Mouse (Mus musculus) mesoderm, embryonic 11.5 days (tissue): ENCODE results near the gene Tango2.

ENCODE experiments used
- DNase-seq: peaks from one replicate; pipeline ENCODE4 v3.0.0-alpha.2; 2012; ENCODE audit warnings: low read depth, low spot score

Tango2 gene

GRCm38 (mm10) chr16:18347931-18348600 lies at the start of gene Tango2, which contains the start of gene Arvcf:
Tango2 (minus strand) TSS chr16:18348103.
Arvcf (plus strand) TSS chr16:18348182.
- DNase-seq: peak; percentile 93

DNA sequence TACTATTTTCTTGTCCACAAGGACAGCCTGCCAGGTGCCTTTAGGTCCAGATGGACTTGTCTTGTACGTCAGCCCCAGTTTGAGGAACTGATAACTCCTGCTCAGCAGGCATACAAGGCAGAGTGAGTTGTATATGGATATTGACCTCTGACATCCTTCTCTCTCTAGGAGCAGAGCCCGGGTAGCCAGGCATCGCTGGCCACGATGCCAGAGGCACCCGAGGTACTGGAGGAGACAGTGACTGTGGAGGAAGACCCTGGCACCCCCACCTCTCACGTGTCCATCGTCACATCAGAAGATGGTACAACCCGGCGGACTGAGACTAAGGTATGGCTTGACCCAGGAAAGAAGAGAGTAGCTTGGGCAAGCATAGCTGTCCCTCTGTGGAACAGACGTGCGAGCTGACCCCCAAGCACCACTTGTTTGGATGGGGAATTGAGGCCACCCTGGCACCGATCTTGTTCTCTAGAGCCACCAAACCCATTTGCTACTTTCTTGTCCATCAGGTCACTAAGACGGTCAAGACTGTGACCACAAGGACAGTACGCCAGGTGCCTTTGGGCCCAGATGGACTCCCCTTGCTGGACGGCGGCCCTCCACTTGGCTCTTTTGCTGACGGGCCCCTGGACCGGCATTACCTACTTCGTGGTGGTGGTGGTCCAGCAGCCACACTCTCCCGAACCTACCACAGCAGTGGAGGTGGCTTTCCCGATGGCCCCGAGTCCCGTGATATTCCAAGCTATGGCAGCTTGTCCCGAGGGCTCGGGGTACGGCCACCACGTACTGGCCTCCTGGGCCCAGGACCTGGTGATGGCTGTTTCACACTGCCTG lies 49.1 kb upstream of the Tango2 start:
- no peak for DNase-seq

DNA sequence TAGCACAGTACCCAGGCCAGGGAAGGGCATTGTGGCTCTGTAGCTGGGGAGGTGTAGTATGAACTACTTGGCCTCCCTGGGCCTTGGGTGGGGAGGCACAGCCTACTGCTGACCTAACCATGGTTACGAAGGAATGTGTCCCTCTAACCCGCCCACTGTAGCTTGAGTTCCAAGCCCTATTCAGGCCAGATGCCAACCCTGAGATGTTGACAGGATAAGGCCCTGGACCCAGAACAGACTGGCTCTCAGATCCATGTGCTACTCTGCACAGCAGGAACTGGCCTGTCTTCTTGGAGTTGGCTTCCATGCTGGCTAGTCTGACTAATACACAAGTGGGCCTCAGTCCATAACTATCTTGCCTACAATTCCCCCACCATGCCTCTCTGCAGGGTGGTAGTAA lies 48.3 kb upstream of the Tango2 start:
- no peak for DNase-seq

- DNase-seq: no peak
These were observed 47.7 kb upstream of the Tango2 start for GRCm38 (mm10) chr16:18395620-18396036.

- no peak for DNase-seq
These were observed 47.1 kb upstream of the Tango2 start for GRCm38 (mm10) chr16:18394777-18395619.

DNA sequence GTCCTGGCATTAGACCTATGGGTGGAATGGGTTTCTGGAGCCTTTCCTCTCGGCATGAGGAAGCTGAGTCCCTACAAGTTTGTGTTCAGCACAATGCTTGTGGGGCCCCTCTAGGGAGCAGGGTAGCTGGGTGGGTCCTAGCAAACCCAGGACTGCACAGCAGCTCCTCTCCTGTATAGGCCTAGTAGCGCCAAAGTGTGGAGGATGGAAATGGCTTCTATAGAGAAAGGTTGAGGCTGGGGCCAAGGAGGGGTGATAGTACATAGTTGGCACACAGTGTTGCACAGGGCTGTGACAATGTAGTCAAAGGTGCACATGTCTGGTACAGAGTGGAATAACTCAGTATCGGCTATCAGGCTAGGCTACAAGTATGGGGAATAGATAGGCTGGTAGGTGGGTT lies 46.2 kb upstream of the Tango2 start:
- no peak for DNase-seq

DNA sequence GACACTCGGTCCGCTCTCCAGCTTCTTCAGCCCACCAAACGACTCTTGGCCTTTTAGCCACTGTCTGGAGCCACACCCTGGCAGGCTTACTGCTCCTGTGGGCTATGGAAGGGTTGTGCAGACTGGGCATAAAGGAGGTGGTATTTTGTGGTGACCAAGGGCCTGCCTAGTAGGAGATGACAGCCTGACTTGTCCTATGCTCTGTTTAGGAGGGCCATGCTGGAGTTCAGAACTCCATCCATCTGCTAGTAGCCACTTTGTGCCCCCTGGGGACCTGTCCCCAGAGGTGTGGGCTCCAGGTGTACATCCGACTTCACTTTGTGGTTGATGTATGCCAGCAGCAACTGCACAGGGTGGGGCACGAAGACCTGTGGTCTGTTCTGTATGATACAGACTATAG lies 45.7 kb upstream of the Tango2 start:
- DNase-seq: no peak

DNA sequence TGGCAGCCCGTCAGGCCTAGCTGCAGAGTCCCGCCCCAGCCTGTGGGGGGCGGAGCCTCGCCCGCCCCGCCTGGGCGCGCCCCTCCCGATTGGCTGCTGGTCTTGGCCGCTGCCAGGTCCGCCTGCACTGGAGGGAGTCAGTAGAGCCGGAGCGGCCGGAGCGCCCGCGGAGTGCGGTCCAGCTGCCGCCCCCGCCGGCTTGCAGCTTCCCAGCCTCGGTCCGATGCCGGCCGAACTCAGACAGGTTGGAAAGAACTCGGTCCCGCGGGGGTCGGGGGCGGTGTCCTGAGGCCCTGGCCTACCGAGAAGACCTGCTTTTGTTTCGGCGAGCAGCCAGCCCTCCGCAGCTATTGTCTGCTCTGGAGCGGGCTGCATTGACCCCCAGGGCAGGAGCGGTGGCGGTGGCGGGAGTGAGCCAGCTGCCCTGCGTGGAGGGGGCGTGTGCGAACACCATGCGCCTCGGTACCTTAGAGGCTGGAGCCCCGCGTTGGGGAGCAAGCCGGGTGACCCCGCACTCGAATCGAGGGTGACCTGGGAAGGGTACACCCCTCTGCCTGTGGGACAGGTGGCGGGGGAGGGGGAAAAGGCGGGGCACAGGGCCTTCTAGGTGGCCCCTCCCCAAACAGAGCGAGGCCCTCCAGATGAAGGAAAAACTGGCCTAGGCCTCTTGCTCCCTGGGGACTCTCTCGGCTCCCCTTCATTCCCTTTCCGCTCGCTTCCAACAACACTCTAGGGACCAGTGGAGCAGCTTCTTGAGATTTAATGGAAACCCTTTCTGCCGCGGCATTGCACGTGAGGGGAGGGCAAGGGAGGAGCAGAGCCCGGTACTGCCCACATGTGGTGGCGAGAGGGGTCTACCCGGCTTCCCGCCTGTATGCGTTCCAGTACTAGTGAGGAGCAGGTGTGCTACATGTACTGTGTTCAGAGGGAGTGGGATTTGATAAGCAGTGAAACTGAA lies 44.8 kb upstream of the Tango2 start:
- peak; percentile 89 for DNase-seq

DNA sequence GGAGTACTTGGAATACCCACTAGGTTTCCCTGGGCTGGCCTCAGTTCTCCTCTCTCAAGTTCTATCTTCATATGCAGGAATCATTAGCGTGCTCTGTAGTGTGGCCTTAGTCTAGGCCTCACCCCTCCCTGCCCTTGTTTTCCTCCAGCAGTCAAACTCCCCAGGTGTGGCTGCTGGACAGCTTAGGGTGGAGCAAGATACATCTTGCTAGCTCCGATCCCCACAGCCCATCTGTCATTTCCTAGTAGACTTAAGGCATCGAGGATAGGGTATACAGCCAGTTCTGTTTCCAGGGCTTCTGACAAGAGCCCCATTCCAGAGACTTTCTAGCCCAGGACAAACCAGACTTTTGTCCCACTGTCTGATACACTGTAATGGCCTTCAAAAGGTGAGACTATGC lies 43.8 kb upstream of the Tango2 start:
- no peak for DNase-seq

DNA sequence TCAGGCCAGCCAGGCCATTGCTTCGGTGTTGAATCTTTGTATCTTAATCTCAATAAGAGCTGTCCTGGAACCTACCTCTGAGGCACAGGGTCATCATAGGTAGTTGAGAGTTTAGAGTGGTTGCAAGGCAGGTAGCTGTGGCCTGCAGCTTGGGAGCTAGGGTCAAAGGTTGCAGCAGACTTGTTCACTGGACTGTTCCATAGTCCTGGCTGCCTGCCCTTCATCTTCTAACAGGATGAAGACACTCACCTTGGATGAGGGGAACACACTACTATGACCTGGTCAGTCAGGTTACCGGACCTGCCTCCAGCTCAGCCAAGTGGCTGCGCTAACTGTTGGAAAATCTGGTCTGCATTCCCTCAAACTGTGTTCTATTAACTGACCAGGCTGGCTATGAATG lies 43.2 kb upstream of the Tango2 start:
- no peak for DNase-seq

DNA sequence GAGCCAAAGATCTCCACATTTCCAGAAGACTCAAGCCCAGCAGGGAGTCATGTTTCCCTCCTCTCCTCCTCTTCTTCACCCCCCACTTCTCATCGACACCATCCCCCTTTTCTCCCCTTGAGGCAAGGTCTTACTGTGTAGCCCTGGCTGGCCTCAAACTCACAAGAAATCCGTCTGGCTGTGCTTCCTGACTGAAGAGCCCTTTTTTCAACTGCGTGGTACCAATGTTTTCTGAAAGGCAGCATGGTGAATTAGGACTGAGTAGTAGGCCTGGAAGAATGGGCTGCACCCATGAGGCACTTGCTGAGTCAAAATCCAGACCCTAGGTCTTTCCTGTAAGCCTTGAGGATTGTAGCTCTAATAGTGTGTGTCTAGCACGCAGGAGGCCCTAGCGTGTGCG lies 42.5 kb upstream of the Tango2 start:
- DNase-seq: no peak

DNA sequence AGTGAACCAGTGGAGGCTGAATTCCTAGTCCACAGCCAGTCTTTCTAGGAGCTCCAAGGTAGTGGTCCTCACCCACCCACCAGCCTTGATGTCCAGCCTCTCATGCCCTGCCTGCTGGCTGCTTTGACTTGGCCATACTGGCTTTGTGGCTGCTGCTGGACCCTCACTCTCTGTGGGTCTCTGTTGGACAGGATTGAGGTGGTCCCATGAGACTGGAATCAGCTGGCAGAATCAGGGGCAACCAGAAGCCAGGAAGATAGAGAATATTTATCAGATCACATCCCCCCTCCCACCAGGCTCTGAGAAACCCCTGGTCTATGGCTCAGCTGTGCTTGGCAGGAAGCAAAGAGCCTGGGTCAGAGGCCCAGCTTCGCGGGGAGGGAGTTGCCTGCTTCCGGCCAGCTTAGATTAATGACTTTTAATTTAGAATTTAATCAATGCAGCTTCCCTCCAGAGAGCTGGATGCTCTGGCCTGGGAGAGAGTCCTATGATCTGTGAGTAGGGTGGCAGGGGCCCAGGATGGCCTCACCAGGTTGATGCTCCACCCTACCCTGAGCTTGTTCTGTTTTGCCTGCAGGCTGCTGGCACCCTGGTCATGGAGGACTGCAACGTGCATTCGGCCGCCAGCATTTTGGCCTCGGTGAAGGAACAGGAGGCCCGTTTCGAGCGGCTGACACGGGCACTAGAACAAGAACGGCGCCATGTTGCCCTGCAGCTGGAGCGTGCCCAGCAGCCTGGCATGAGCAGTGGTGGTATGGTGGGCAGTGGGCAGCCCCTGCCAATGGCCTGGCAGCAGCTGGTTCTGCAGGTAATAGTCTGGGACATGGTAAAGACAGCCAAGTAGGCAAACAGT lies 40.9 kb upstream of the Tango2 start:
- DNase-seq: no peak

GRCm38 (mm10) chr16:18387704-18388582 lies 40.0 kb upstream of the Tango2 start:
- no peak for DNase-seq

- no peak for DNase-seq
These were observed 39.1 kb upstream of the Tango2 start for GRCm38 (mm10) chr16:18386972-18387371.

GRCm38 (mm10) chr16:18386451-18386850 lies 38.5 kb upstream of the Tango2 start:
- no peak for DNase-seq

DNA sequence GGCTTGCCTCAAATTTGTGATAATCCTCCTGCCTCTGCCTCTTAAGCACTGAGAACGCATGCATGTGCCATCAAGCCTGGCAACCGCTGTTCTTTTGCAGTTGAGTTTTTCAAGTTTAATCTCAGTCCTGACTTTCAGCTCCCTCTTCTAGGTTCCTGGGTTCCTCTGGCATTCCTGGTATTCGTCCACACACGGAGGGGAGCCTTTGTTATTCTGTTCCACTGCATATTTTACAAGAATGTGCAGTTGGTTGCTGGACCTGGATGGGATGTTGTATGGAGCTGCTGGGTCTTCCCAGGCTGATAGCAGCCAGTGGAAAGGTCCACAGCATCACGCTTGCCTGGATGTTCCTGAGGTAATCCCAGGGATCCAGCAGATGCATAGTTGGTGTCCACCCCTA lies 37.5 kb upstream of the Tango2 start:
- DNase-seq: no peak

- no peak for DNase-seq
These were observed 36.8 kb upstream of the Tango2 start for GRCm38 (mm10) chr16:18384659-18385058.

DNA sequence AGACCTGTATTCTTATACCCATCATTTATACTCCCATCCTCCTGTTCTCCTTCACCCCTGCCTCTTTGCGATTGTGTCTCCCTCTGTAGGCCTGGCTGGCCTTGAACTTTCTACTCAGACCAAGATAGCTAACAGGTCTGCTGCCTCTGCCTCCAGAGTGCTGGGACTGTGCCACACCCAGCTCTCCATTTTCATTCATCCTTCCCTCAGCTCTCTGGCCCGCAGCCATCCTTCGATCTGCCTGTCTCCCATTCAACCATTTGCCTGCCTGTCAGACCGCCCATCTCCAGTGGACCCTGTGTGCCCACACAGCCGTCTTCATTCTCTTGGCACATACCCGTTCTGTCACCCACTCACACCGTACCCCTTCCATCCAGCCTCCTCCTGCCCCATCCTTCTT lies 36.3 kb upstream of the Tango2 start:
- no peak for DNase-seq

- no peak for DNase-seq
These were observed 35.9 kb upstream of the Tango2 start for GRCm38 (mm10) chr16:18383756-18384155.
